Mouse (Mus musculus): ENCODE measurements around the gene Orai3.
"Not testable (repeated sequence)": the region's sequence is repeated elsewhere in the genome, so short reads cannot be mapped to it uniquely, and the experiment has no call there.

GRCm38 (mm10) chr7:127775837-127776236 is 6.2 kb downstream of the Orai3 start:
- TF ChIP-seq USF2 (conservative IDR thresholded peaks at IDR 0.05; ENCODE audit: low read depth, low read length); MAFK (IDR thresholded peaks at IDR 0.05; ENCODE audit: insufficient replicate concordance, low read length); ELF1 (IDR thresholded peaks at IDR 0.05; ENCODE audit: low read depth, low read length): not testable (repeated sequence)

Measured in CH12.LX (cell line).